Mouse (Mus musculus) liver, embryonic 14.5 days (tissue): ENCODE results near the gene Tbc1d25.

ENCODE experiments used
- CTCF ChIP-seq: IDR thresholded peaks from 2 replicates; pipeline ENCODE4 v1.5.1; 2016; ENCODE audit warnings: antibody characterized with exemption, low read depth, control low read depth
- EP300 ChIP-seq: IDR thresholded peaks from 2 replicates; pipeline ENCODE4 v1.6.1; 2016; ENCODE audit warnings: antibody characterized with exemption, low read depth

GRCm38 (mm10) chrX:8206015-8206693 lies 30.2 kb upstream of the Tbc1d25 start, which contains the start of gene Porcn:
- TF ChIP-seq CTCF (no peak), EP300 (no peak)
